Mouse (Mus musculus) heart, embryonic 12.5 days (tissue): ENCODE measurements around the gene Hrct1. TPM values are rescaled to one million over a fixed set of nuclear protein-coding genes. Genes with fewer than 3 reads are reported as not detected.

Source experiments
- ATAC-seq: fragments of 200-750 bp; cut with Nextera tagmentation; 2 replicates; pipeline ENCODE4 v1.8.0; 2017; ENCODE audit warnings: moderate TSS enrichment, moderate library complexity; ENCODE audit not compliant: insufficient number of reproducible peaks, low FRiP score
- H3K27ac ChIP-seq: fragments of 300-500 bp; sonication (generic); 2 replicates; pipeline ENCODE4 v1.5.1; 2016; ENCODE audit warnings: mild to moderate bottlenecking, moderate library complexity; ENCODE audit not compliant: poor library complexity, severe bottlenecking
- H3K27me3 ChIP-seq: fragments of 300-500 bp; sonication (generic); replicated peaks from 2 replicates; pipeline ENCODE4 v1.6.1; 2016; ENCODE audit warnings: mild to moderate bottlenecking, moderate library complexity
- H3K36me3 ChIP-seq: fragments of 300-500 bp; sonication (generic); 2 replicates; pipeline ENCODE4 v1.6.1; 2016; ENCODE audit warnings: mild to moderate bottlenecking, moderate library complexity
- H3K4me1 ChIP-seq: fragments of 300-500 bp; sonication (generic); replicated peaks from 2 replicates; pipeline ENCODE4 v1.6.1; 2016; ENCODE audit warnings: mild to moderate bottlenecking
- H3K4me2 ChIP-seq: fragments of 300-500 bp; sonication (generic); 2 replicates; pipeline ENCODE4 v1.6.1; 2016; ENCODE audit warnings: mild to moderate bottlenecking, moderate library complexity
- H3K4me3 ChIP-seq: fragments of 300-500 bp; sonication (generic); 2 replicates; pipeline ENCODE4 v1.5.1; 2016; ENCODE audit warnings: mild to moderate bottlenecking
- H3K9ac ChIP-seq: fragments of 300-500 bp; sonication (generic); 2 replicates; pipeline ENCODE4 v1.6.1; 2016; ENCODE audit warnings: mild to moderate bottlenecking, moderate library complexity
- H3K9me3 ChIP-seq: fragments of 300-500 bp; sonication (generic); replicated peaks from 2 replicates; pipeline ENCODE4 v1.6.1; 2016; ENCODE audit warnings: mild to moderate bottlenecking, moderate library complexity
- WGBS: fragments of 180-500 bp; shearing (Covaris S2); methylation state at CpG from one replicate; pipeline ENCODE4 v1.1.7; 2016; 5-methylcytosine and 5-hydroxymethylcytosine counted together
- polyA plus RNA-seq: library from polyadenylated mRNA; unstranded; fragments of >200 nt; fragmentation: Nextera tagmentation; extraction: Ambion mirVana; gene quantifications from 2 replicates; pipeline ENCODE4 v1.2.1, GENCODE M21; 2016

Hrct1 gene
- polyA plus RNA-seq, 1 experiment from 2014 or later, result 0.96 TPM

DNA sequence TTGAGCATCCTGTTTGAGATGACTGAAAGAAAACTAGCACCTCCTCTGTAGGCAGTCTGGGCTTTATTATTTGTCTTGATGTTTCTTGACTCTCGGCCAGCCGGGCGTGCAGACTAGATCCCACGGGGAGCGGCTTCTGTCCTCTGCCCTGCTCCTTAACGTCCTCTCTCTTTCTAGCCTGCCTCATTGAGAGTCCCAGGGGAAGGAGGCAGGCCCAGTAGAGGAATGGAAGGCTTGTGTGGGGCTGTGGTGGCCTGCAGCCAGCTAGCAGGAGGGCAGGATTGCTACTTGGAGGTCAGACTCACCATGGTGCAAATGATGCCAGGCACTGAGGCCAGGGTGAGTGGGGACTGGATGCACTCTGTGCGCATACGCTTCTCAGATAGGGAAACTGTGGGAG, 23.1 kb upstream of the Hrct1 start:
- ATAC-seq, result no peak
- 81% methylated on average over 8 of the region's 8 CpGs for WGBS
- Histone ChIP-seq H3K4me3 (no peak overlapping the region), H3K27me3 (0 out of 2 replicates have a peak, but pooled peaks cover 11% of the 10 kb centered on the region), H3K9me3 (no peaks in the 10 kb centered on the region), H3K9ac (0 out of 2 replicates have a peak overlapping the region, but pooled peaks have one; percentile 14), H3K4me2 (no peak overlapping the region), H3K27ac (no peak overlapping the region), H3K4me1 (peaks cover 4% of the 10 kb centered on the region; the same call in 1 of the 2 replicates), H3K36me3 (no peaks in the 10 kb centered on the region)

DNA sequence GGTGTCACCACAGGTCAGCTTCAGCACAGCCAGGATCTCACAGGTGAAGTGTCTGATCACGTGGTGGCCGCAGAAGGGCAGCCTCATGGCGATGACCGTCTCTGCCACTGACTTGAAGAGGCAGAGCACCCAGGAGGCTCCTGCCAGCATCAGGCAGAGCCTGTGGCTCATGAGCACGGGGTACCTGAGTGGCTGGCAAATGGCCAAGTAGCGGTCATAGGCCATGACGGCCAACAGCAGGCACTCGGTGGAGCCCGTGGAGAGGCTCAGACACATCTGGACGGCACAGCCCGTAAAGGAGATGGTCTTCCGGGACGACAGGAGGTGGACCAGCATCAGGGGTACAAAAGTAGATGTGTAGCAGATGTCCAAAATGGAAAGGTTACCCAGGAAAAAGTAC, 21.0 kb upstream of the Hrct1 start:
- Histone ChIP-seq H3K27me3 (peaks cover 11% of the 10 kb centered on the region; the same call in 1 of the 2 replicates), H3K9ac (no peak overlapping the region), H3K9me3 (no peaks in the 10 kb centered on the region), H3K4me3 (no peak overlapping the region), H3K4me1 (peaks cover 4% of the 10 kb centered on the region; the same call in 1 of the 2 replicates), H3K4me2 (no peak overlapping the region), H3K36me3 (no peaks in the 10 kb centered on the region), H3K27ac (no peak overlapping the region)
- WGBS, result 77% methylated on average over 13 of the region's 13 CpGs
- ATAC-seq, result no peak

- Histone ChIP-seq H3K4me1 (peaks cover 10% of the 10 kb centered on the region), H3K4me2 (no peak within 1 kb of the TSS), H3K9ac (no peak within 1 kb of the TSS), H3K36me3 (no peaks in the 10 kb centered on the region), H3K9me3 (no peaks in the 10 kb centered on the region), H3K27ac (no peak within 1 kb of the TSS), H3K4me3 (no peak within 1 kb of the TSS), H3K27me3 (peaks cover 11% of the 10 kb centered on the region; the same call in 1 of the 2 replicates)
- WGBS, result 65% methylated on average over 6 of the region's 6 CpGs
- ATAC-seq, result no peak
These were observed 17.1 kb upstream of the Hrct1 start, which contains the start of gene Olfr71 for GRCm38 (mm10) chr4:43709869-43710268. Gene Olfr71, minus strand, starts transcription at chr4:43710255.

DNA sequence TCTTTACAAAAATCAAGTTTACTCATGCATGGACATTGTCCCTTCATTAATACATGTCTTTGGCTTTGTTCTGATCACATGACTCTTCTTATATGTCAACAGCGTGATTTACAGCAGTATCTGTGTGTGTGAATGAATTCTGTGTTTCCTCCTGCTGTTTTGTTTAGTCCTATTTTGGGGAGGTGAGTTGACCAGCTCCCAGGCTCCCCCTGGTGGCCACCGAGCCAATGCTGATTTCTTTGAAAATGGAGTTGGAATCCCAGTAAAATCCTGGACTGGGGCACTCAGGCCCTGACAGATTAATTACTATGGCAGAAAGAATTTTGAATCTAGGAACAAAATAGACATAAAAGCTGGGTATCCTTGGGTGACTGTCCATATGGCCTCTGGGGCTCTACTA, 15.2 kb upstream of the Hrct1 start:
- WGBS, result 4% methylated on average over 2 of the region's 2 CpGs
- peaks cover 8% of the 10 kb centered on the region; the same call in 1 of the 2 replicates for H3K4me1 ChIP-seq
- no peak overlapping the region for H3K9ac ChIP-seq
- H3K27me3 ChIP-seq, result peaks cover 17% of the 10 kb centered on the region; the same call in 1 of the 2 replicates
- H3K9me3 ChIP-seq, result no peaks in the 10 kb centered on the region
- no peak overlapping the region for H3K4me3 ChIP-seq
- peak overlapping the region; percentile 10; the same call in 1 of the 2 replicates for H3K27ac ChIP-seq
- no peaks in the 10 kb centered on the region for H3K36me3 ChIP-seq
- ATAC-seq, result no peak
- no peak overlapping the region for H3K4me2 ChIP-seq

DNA sequence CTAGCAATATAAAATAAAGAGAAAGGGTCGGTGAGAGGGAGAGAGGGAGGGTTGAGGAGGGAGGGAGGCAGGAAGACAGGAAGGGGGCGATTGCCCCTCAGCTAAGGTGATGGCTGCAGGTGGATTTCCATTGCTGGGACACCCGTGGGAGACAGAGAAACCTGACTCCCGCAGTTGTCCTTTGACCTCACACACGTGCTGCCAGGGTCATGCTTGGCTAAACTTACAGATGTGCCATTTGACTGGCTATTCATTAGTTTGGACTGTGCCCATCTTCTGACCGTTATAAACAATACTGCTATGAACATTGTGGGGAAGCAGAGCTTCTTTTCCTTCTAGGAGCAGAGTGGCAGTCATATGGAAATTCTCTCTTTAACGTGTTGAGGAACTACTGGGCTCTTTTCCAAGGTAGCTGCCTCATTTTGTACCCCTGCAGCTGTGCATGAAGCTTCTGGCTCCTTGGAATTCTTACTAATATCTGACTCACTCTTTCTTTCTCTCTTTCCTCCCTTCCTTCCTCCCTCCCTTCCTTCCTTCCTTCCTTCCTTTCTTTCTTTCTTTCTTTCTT, 13.3 kb upstream of the Hrct1 start:
- H3K9me3 ChIP-seq, result no peaks in the 10 kb centered on the region
- 0 out of 2 replicates have a peak overlapping the region, but pooled peaks have one; percentile 10 for H3K9ac ChIP-seq
- H3K4me2 ChIP-seq, result no peak overlapping the region
- WGBS, result 47% methylated on average over 7 of the region's 7 CpGs
- ATAC-seq, result no peak
- peaks cover 11% of the 10 kb centered on the region; the same call in 1 of the 2 replicates for H3K27me3 ChIP-seq
- no peaks in the 10 kb centered on the region for H3K36me3 ChIP-seq
- H3K4me3 ChIP-seq, result no peak overlapping the region
- H3K4me1 ChIP-seq, result peaks cover 8% of the 10 kb centered on the region; the same call in 1 of the 2 replicates
- H3K27ac ChIP-seq, result no peak overlapping the region

DNA sequence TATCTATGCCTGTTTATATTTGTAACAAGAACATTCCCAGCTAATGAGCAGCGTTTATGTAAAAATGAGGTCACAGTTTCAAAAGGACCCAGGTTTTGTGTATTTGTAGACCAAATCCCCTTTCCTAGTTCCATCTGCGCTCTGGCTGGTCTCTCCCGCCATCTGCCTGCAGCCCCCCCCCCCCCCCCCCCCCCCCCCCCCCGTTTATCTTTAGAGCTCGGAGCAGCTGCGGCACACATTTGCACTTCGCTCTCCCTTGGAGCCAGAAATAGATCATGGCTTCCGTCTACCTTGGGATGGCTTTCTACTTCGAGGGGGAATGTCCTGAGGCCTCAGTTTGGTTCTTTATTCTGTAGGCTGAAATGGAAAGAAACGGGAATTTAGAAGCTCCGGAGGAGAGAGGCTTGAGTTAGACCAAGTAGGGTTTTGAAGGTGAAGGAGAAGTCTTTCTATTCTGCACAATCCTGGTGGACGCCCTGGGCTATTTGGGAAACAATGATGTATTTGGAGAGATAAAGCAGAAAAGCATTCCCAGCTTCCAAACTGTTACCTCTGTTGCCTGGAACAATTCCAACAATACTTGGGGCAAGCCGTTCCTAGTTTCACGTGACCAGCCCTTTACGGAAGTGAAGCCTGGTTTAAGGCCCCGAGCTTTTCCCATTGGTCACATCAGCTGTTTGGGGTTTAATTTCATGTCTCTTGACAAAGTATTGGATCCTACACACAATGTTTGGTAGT, 6.3 kb upstream of the Hrct1 start:
- H3K4me3 ChIP-seq, result no peak overlapping the region
- ATAC-seq, result no peak
- no peaks in the 10 kb centered on the region for H3K36me3 ChIP-seq
- WGBS, result 34% methylated on average over 15 of the region's 16 CpGs
- H3K9ac ChIP-seq, result no peak overlapping the region
- H3K9me3 ChIP-seq, result no peaks in the 10 kb centered on the region
- H3K4me1 ChIP-seq, result peaks cover 5% of the 10 kb centered on the region
- H3K4me2 ChIP-seq, result peak overlapping the region; percentile 40; the same call in 1 of the 2 replicates
- H3K27me3 ChIP-seq, result 0 out of 2 replicates have a peak, but pooled peaks cover 6% of the 10 kb centered on the region
- H3K27ac ChIP-seq, result peak overlapping the region; percentile 79

DNA sequence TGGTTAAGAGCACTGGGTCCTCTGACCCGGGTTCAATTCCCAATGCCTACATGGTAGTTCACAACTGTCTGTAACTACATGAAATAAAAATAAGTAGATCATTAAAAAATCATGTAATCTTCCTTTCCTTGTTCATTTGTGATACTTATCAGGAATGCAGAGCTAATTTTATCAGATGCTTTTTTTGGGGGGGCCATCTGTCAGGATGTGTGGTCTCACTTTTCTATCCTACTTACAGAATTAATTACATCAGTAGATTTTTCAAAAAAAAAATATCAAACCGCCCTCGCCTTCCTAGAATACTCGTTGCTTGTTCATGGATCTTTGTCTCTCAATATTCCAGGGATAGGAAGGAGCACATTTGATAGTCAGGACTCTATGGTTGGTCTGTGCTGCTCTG, 4.8 kb upstream of the Hrct1 start:
- Histone ChIP-seq H3K4me1 (peaks cover 19% of the 10 kb centered on the region), H3K36me3 (no peaks in the 10 kb centered on the region), H3K9ac (no peak overlapping the region), H3K27ac (no peak overlapping the region), H3K9me3 (no peaks in the 10 kb centered on the region), H3K4me3 (no peak overlapping the region), H3K4me2 (no peak overlapping the region), H3K27me3 (no peaks in the 10 kb centered on the region)
- 85% methylated on average over 4 of the region's 4 CpGs for WGBS
- no peak for ATAC-seq

GRCm38 (mm10) chr4:43724764-43725163, 2.2 kb upstream of the Hrct1 start:
- Histone ChIP-seq H3K4me2 (no peak overlapping the region), H3K27ac (no peak overlapping the region), H3K27me3 (no peaks in the 10 kb centered on the region), H3K36me3 (no peaks in the 10 kb centered on the region), H3K4me3 (no peak overlapping the region), H3K9me3 (no peaks in the 10 kb centered on the region), H3K9ac (no peak overlapping the region), H3K4me1 (peaks cover 44% of the 10 kb centered on the region)
- ATAC-seq, result no peak
- 14% methylated on average over 1 of the region's 1 CpGs for WGBS

DNA sequence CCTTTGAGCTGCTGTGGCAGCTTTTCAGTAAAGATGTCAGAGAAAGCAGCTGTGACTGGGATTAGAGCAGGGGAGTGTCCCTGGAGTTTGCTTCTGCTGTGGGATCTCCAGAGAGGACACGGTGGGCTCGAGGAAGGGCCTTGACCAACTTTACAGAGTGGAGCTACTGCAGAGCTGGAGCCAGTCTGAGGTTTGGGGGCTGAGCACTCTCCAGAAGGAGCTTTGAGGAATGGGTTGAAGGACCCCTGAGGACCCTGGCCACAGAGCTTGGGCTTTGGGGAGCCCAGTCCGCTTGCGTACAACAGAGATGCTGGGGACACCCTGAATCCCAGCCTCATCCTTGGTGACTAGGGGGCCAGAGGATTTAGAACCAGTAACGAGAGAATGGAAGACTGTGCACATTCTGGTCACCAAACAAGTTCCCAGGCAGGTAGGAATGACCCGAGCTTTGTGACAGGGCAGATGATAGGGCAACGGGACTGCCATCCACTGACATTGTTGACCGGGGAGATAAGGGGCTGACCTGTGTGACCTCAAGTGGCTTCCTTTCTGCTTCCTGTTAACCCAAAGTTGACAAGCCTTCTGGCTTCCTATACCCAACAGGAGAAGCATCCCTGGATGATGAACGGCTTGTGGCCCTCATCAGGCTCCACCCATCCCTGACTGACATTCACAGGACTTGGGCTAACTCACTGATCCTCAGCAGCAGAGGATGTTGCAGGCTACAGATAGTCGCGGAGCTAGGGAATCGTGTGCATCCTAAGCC, 577 bp upstream of the Hrct1 start:
- Histone ChIP-seq H3K27me3 (no peaks in the 10 kb centered on the region), H3K4me3 (no peak overlapping the region), H3K4me1 (peaks cover 56% of the 10 kb centered on the region), H3K36me3 (no peaks in the 10 kb centered on the region), H3K9ac (no peak overlapping the region), H3K9me3 (no peaks in the 10 kb centered on the region), H3K27ac (peak overlapping the region; percentile 90), H3K4me2 (no peak overlapping the region)
- 44% methylated on average over 12 of the region's 12 CpGs for WGBS
- no peak for ATAC-seq

DNA sequence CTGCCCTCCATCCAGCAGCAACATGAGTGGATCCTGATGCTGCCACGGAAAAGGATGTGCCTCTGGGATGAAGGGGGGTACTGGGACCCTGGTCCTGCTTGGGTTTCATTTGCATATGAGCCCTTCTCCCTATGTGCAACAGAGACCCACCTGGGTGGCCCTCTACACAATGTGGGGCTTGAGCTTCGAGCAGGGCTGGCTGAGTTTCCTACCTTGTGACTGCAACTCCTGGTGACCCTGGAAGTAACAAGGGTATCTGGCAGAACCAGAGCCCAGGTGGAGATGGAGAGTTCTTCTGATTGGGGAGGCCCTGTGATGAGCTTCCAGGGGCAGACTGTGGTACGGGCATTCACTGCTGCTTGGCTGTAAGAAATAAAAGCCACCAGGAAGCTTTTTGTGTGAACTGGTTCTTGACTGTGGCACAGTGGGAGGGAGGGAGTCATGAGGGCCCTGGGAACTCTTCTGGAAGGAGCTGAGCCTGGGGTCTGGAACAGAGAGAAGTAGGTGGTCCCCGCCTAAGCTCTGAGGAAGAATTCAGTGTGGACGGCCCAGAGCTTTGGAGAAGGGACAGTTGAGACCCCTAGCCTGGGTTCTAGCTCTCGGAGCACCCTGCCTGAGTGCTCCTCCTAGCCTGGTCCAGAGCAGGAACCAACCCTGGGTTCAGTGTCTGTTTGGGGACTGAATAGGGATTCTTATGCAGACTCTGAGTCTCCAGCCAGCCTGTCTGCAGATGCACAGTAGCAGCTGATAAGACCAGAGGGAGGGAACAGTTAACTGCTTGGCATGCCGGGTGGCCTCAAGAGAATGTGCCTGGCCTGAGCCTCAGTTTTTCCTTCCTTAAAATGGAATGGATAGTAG, 959 bp downstream of the Hrct1 start:
- peak overlapping the region; percentile 33 for H3K9ac ChIP-seq
- peaks cover 68% of the 10 kb centered on the region for H3K4me1 ChIP-seq
- no peaks in the 10 kb centered on the region for H3K36me3 ChIP-seq
- H3K27me3 ChIP-seq, result no peaks in the 10 kb centered on the region
- H3K9me3 ChIP-seq, result no peaks in the 10 kb centered on the region
- peak overlapping the region; percentile 30 for H3K4me2 ChIP-seq
- H3K27ac ChIP-seq, result peak overlapping the region; percentile 90
- WGBS, result 49% methylated on average over 7 of the region's 7 CpGs
- no peak overlapping the region for H3K4me3 ChIP-seq
- ATAC-seq, result peak; percentile 35; the same call in 1 of the 2 replicates
